Mouse (Mus musculus) CH12.LX (cell line): ENCODE measurements around the gene Mospd2. TPM values are rescaled to one million over a fixed set of nuclear protein-coding genes. Genes with fewer than 3 reads are reported as not detected.

Experiments used
- DNase-seq: peaks from one replicate; pipeline ENCODE4 v3.0.0-alpha.2; 2013; ENCODE audit errors: extremely low read depth
- H3K27ac ChIP-seq: 2 replicates; pipeline ENCODE4 v1.5.1; 2012; ENCODE audit warnings: low read depth, mild to moderate bottlenecking, control low read depth, moderate library complexity; ENCODE audit not compliant: insufficient read depth
- H3K27me3 ChIP-seq: replicated peaks from 2 replicates; pipeline ENCODE3; 2012; ENCODE audit warnings: inconsistent platforms
- H3K36me3 ChIP-seq, 2 experiments: replicated peaks in 1 of 2; 2 replicates each; pipeline versions ENCODE3 to v1.6.1; 2012; ENCODE audit warnings: inconsistent platforms in 1 of 2, low read length in 1 of 2, mild to moderate bottlenecking in 1 of 2, mixed read lengths in 1 of 2, moderate library complexity in 1 of 2; ENCODE audit not compliant: control insufficient read depth in 1 of 2, insufficient read depth in 1 of 2
- H3K4me1 ChIP-seq, 2 experiments: 2 replicates each; pipeline ENCODE4 v1.6.1; 2012; ENCODE audit warnings: inconsistent platforms in 1 of 2, moderate library complexity in 1 of 2; ENCODE audit not compliant: insufficient read depth in 2 of 2, control insufficient read depth in 1 of 2
- H3K4me2 ChIP-seq: 2 replicates; pipeline ENCODE4 v1.6.1; 2012; ENCODE audit warnings: low read depth, mild to moderate bottlenecking, control low read depth; ENCODE audit not compliant: poor library complexity, insufficient read depth, severe bottlenecking
- H3K4me3 ChIP-seq, 3 experiments: fragments of 150-350 bp in 1 of 3; sonication (generic) in 1 of 3; replicated peaks in 1 of 3; 2 replicates each; pipeline versions ENCODE3 to v1.5.1; 2011 to 2012; ENCODE audit warnings: low read depth in 2 of 3, low read length in 2 of 3, mild to moderate bottlenecking in 2 of 3, moderate library complexity in 2 of 3, control low read depth in 1 of 3, improper control_type of control experiment in 1 of 3, inconsistent platforms in 1 of 3, mixed read lengths in 1 of 3; ENCODE audit not compliant: poor library complexity in 1 of 3
- H3K79me2 ChIP-seq: replicated peaks from 2 replicates; pipeline ENCODE4 v1.6.1; 2012; ENCODE audit warnings: mild to moderate bottlenecking, moderate library complexity; ENCODE audit not compliant: control insufficient read depth, poor library complexity, insufficient read depth, severe bottlenecking; ENCODE audit errors: extremely low read depth
- H3K9ac ChIP-seq: 2 replicates; pipeline ENCODE4 v1.6.1; 2012; ENCODE audit warnings: low read depth, mild to moderate bottlenecking, control low read depth, moderate library complexity; ENCODE audit not compliant: insufficient read depth
- H3K9me3 ChIP-seq: replicated peaks from 2 replicates; pipeline ENCODE3; 2012; ENCODE audit warnings: low read length, inconsistent platforms, mixed read lengths
- BHLHE40 ChIP-seq: IDR thresholded peaks from 2 replicates; pipeline ENCODE4 v1.6.1; 2011; ENCODE audit warnings: mild to moderate bottlenecking, low read depth, low read length, improper control_type of control experiment
- CHD2 ChIP-seq: IDR thresholded peaks from 2 replicates; pipeline ENCODE4 v1.6.1; 2011; ENCODE audit warnings: low read length, improper control_type of control experiment
- E2F4 ChIP-seq: IDR thresholded peaks from 2 replicates; pipeline ENCODE4 v1.6.1; 2011; ENCODE audit warnings: low read depth, low read length, improper control_type of control experiment; ENCODE audit not compliant: insufficient replicate concordance
- ELF1 ChIP-seq: IDR thresholded peaks from 2 replicates; pipeline ENCODE4 v1.6.1; 2014; ENCODE audit warnings: low read depth, mild to moderate bottlenecking, inconsistent platforms, low read length, improper control_type of control experiment
- EP300 ChIP-seq: IDR thresholded peaks from 2 replicates; pipeline ENCODE4 v1.6.1; 2011; ENCODE audit warnings: low read length, improper control_type of control experiment
- ETS1 ChIP-seq: conservative IDR thresholded peaks from 2 replicates; pipeline ENCODE4 v1.6.1; 2012; ENCODE audit warnings: low read depth, mild to moderate bottlenecking, inconsistent platforms, low read length, improper control_type of control experiment, moderate library complexity
- GABPA ChIP-seq: IDR thresholded peaks from 2 replicates; pipeline ENCODE4 v1.6.1; 2012; ENCODE audit warnings: low read depth, low read length, improper control_type of control experiment, inconsistent platforms; ENCODE audit not compliant: insufficient replicate concordance
- JUN ChIP-seq: IDR thresholded peaks from 2 replicates; pipeline ENCODE4 v1.6.1; 2011; ENCODE audit warnings: low read depth, mild to moderate bottlenecking, low read length, improper control_type of control experiment, moderate library complexity; ENCODE audit not compliant: insufficient read depth
- MAFK ChIP-seq: IDR thresholded peaks from 2 replicates; pipeline ENCODE4 v1.6.1; 2011; ENCODE audit warnings: low read length, improper control_type of control experiment; ENCODE audit not compliant: insufficient replicate concordance
- MAX ChIP-seq: IDR thresholded peaks from 2 replicates; pipeline ENCODE4 v1.6.1; 2011; ENCODE audit warnings: low read length, improper control_type of control experiment
- MEF2A ChIP-seq: IDR thresholded peaks from 2 replicates; pipeline ENCODE4 v1.6.1; 2014; ENCODE audit warnings: low read depth, mild to moderate bottlenecking, inconsistent platforms, low read length, improper control_type of control experiment, borderline replicate concordance
- MXI1 ChIP-seq: IDR thresholded peaks from 2 replicates; pipeline ENCODE4 v1.6.1; 2011; ENCODE audit warnings: mild to moderate bottlenecking, low read depth, low read length, improper control_type of control experiment
- MYC ChIP-seq: IDR thresholded peaks from 2 replicates; pipeline ENCODE4 v1.6.1; 2011; ENCODE audit warnings: low read depth, mild to moderate bottlenecking, improper control_type of control experiment, low read length
- NRF1 ChIP-seq: IDR thresholded peaks from 2 replicates; pipeline ENCODE4 v1.6.1; 2014; ENCODE audit warnings: low read depth, mild to moderate bottlenecking, inconsistent platforms, low read length, improper control_type of control experiment, moderate library complexity
- POLR2A ChIP-seq: IDR thresholded peaks from 2 replicates; pipeline ENCODE4 v1.6.1; 2011; ENCODE audit warnings: low read depth, mild to moderate bottlenecking, improper control_type of control experiment, low read length
- POLR2AphosphoS2 ChIP-seq: IDR thresholded peaks from 2 replicates; pipeline ENCODE4 v1.6.1; 2011; ENCODE audit warnings: low read depth, low read length, improper control_type of control experiment
- RCOR1 ChIP-seq: conservative IDR thresholded peaks from 2 replicates; pipeline ENCODE4 v1.6.1; 2012; ENCODE audit warnings: low read depth, mild to moderate bottlenecking, inconsistent platforms, low read length, improper control_type of control experiment
- SIN3A ChIP-seq: IDR thresholded peaks from 2 replicates; pipeline ENCODE4 v1.6.1; 2012; ENCODE audit warnings: low read length, improper control_type of control experiment, inconsistent platforms
- SMC3 ChIP-seq: IDR thresholded peaks from 2 replicates; pipeline ENCODE4 v1.6.1; 2011; ENCODE audit warnings: low read depth, low read length, improper control_type of control experiment
- TCF12 ChIP-seq: IDR thresholded peaks from 2 replicates; pipeline ENCODE4 v1.6.1; 2014; ENCODE audit warnings: low read depth, mild to moderate bottlenecking, inconsistent platforms, low read length, improper control_type of control experiment
- UBTF ChIP-seq: IDR thresholded peaks from 2 replicates; pipeline ENCODE4 v1.6.1; 2012; ENCODE audit warnings: low read depth, mild to moderate bottlenecking, inconsistent platforms, low read length, improper control_type of control experiment, moderate library complexity
- USF2 ChIP-seq: conservative IDR thresholded peaks from 2 replicates; pipeline ENCODE4 v1.6.1; 2011; ENCODE audit warnings: low read depth, low read length, improper control_type of control experiment
- ZMIZ1 ChIP-seq: IDR thresholded peaks from 2 replicates; pipeline ENCODE4 v1.6.1; 2012; ENCODE audit warnings: low read depth, mild to moderate bottlenecking, inconsistent platforms, low read length, improper control_type of control experiment
- dilution Hi-C: fragments of 300-500 bp; cut with MboI; formaldehyde crosslinking; loops from 2 replicates; pipeline ENCODE4 v1.14.3; 2020; ENCODE audit warnings: low sequenced_read_pairs; ENCODE audit not compliant: extremely low pct_unique_long_range_greater_than_20kb, extremely low pct_ligation_motif_present
- in situ Hi-C: fragments of 300-500 bp; cut with MboI; formaldehyde crosslinking; loops from 3 replicates; pipeline ENCODE4 v1.14.3; 2019; ENCODE audit warnings: low sequenced_read_pairs, low pct_ligation_motif_present, low pct_unique_long_range_greater_than_20kb, mixed read lengths
- polyA plus RNA-seq: library from polyadenylated mRNA; unstranded; fragments of >175 nt; gene quantifications from 2 replicates; pipeline ENCODE4 v1.2.1, GENCODE M21; 2012; ENCODE audit warnings: low read depth; ENCODE audit not compliant: insufficient read length
- total RNA-seq, 2 experiments: library from RNA; depleted of rRNA; stranded (reverse); fragments of 300-350 nt in 1 of 2; fragments of >200 nt in 1 of 2; gene quantifications; 2 replicates each; pipeline ENCODE4 v1.2.3; 2012 to 2014

Mospd2 gene
- total and polyA plus RNA-seq, 3 experiments = 8.0 to 15.9 (median 8.7) TPM

GRCm38 (mm10) chrX:164971206-164971605, 9.0 kb downstream of the Mospd2 start:
- H3K9ac ChIP-seq = no peak overlapping the region
- no peak for DNase-seq
- H3K4me3 ChIP-seq = no peak overlapping the region
- dilution Hi-C loops = no loop called here
- TF ChIP-seq BHLHE40 = no peak
- TF ChIP-seq MEF2A = no peak
- no peak for TF ChIP-seq NRF1
- TF ChIP-seq SIN3A = no peak
- no peak for TF ChIP-seq EP300
- TF ChIP-seq POLR2A = no peak
- TF ChIP-seq RCOR1 = no peak
- no peak for TF ChIP-seq ELF1
- no peak for TF ChIP-seq USF2
- H3K27me3 ChIP-seq = no peaks in the 10 kb centered on the region
- H3K36me3 ChIP-seq = peaks cover 0 to 4% of the 10 kb centered on the region in 2 experiments
- H3K9me3 ChIP-seq = no peaks in the 10 kb centered on the region
- no peaks in the 10 kb centered on the region for H3K79me2 ChIP-seq
- no peaks in the 10 kb centered on the region for H3K4me1 ChIP-seq
- H3K27ac ChIP-seq = no peak overlapping the region
- H3K4me2 ChIP-seq = no peak overlapping the region
- in situ Hi-C loops = no loop called here

GRCm38 (mm10) chrX:164965750-164966448, 14.3 kb downstream of the Mospd2 start:
- H3K9me3 ChIP-seq = no peaks in the 10 kb centered on the region
- H3K4me3 ChIP-seq = no peak overlapping the region
- H3K4me1 ChIP-seq = no peaks in the 10 kb centered on the region
- H3K36me3 ChIP-seq = peaks cover 7 to 20% of the 10 kb centered on the region in 2 experiments
- DNase-seq = no peak
- H3K9ac ChIP-seq = no peak overlapping the region
- dilution Hi-C loops (no loop called here), in situ Hi-C loops (no loop called here)
- no peaks in the 10 kb centered on the region for H3K27me3 ChIP-seq
- no peak overlapping the region for H3K4me2 ChIP-seq
- no peak overlapping the region for H3K27ac ChIP-seq
- TF ChIP-seq TCF12 (no peak), ZMIZ1 (no peak), POLR2AphosphoS2 (no peak), GABPA (no peak), MXI1 (no peak), UBTF (no peak), MYC (no peak), CHD2 (no peak), E2F4 (no peak), ETS1 (no peak), MEF2A (no peak), MAFK (no peak), JUN (no peak), MAX (no peak), SMC3 (no peak)
- H3K79me2 ChIP-seq = no peaks in the 10 kb centered on the region
